Mouse (Mus musculus): Measurements from ENCODE around the gene 1110051M20Rik.

DNA sequence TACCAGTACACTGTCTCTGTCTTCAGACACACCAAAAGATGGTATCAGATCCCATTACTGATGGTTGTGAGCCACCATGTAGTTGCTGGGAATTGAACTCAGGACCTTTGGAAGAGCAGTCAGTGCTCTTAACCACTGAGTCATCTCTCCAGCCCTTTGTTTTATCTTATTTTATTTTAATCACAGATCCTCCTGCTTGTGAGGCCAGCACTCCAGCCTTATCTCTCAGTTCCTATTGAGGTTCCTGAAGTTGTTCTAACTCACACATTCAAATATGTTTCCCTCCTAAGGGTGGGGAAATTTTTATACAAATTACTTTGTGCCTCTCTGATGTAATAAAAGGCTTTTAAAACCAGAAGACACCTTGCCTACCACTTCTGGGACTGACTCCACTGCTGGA is 137.9 kb downstream of the 1110051M20Rik start:
- TF ChIP-seq CTCF (IDR thresholded peaks at IDR 0.05; ENCODE audit: borderline replicate concordance, insufficient read depth, low read depth, low read length) = no peak
- TF ChIP-seq POLR2A (IDR thresholded peaks at IDR 0.05; ENCODE audit: borderline replicate concordance, insufficient read depth, low read length) = no peak

Measured in cerebellum, adult 2 months (tissue).